Mouse (Mus musculus): ENCODE measurements around the gene Trpm6. TPM values are rescaled to one million over a fixed set of nuclear protein-coding genes. Genes with fewer than 3 reads are reported as not detected.

Trpm6 gene
- total RNA-seq, 2 experiments from 2014 or later: 0.39 to 0.59 TPM

Other genes starting within 250 kb of the Trpm6 start
- 10 to 100 TPM; 13.6 to 16.8 TPM for gene Ostf1, start 118.2 kb upstream of the Trpm6 start, total RNA-seq (2021)
- 1 to 10 TPM; 4.8 TPM for gene Nmrk1, start 118.0 kb upstream of the Trpm6 start, total RNA-seq (2021)
- gene Carnmt1, start 79.2 kb upstream of the Trpm6 start, total RNA-seq (2021): 10 to 100 TPM in 1 of 2 experiments, 1 to 10 TPM in 1; 9.7 to 13.9 TPM
- gene D030056L22Rik, start 36.8 kb upstream of the Trpm6 start, total RNA-seq (2021): 10 to 100 TPM; 22.3 to 26.0 TPM

All from left cerebral cortex, postnatal 36 days (tissue).